Mouse (Mus musculus) liver, postnatal 0 days (tissue): ENCODE measurements at regions not wholly inside any gene's neighbourhood (a gene's known extent, or its start where the extent isn't known, plus 50 kb on each side); places are given as distances from the start of the nearest gene placed in this dataset.

ENCODE experiments used
- ATAC-seq: fragments of 200-750 bp; cut with Nextera tagmentation; 2 replicates; pipeline ENCODE4 v1.8.0; 2017; ENCODE audit warnings: mild to moderate bottlenecking, moderate library complexity
- DNase-seq: peaks from one replicate; pipeline ENCODE4 v3.0.0-alpha.2; 2016
- H3K27ac ChIP-seq: fragments of 300-500 bp; sonication (generic); 2 replicates; pipeline ENCODE4 v1.5.1; 2014; ENCODE audit warnings: antibody characterized with exemption, moderate library complexity, mild to moderate bottlenecking, low read depth
- H3K27me3 ChIP-seq: fragments of 300-500 bp; sonication (generic); 2 replicates; pipeline ENCODE4 v1.6.1; 2014; ENCODE audit warnings: low read length, control low read depth, mixed read lengths; ENCODE audit not compliant: insufficient read depth
- H3K36me3 ChIP-seq: fragments of 300-500 bp; sonication (generic); replicated peaks from 2 replicates; pipeline ENCODE4 v1.6.1; 2014; ENCODE audit warnings: mild to moderate bottlenecking, control low read depth, low read length, moderate library complexity, mixed read lengths; ENCODE audit not compliant: insufficient read depth
- H3K4me1 ChIP-seq: fragments of 300-500 bp; sonication (generic); 2 replicates; pipeline ENCODE4 v1.6.1; 2014; ENCODE audit warnings: antibody characterized with exemption, mild to moderate bottlenecking, control low read depth; ENCODE audit not compliant: insufficient read depth
- H3K4me2 ChIP-seq: fragments of 300-500 bp; sonication (generic); 2 replicates; pipeline ENCODE4 v1.6.1; 2014; ENCODE audit warnings: low read depth, mild to moderate bottlenecking, low read length, moderate library complexity, mixed read lengths
- H3K4me3 ChIP-seq: fragments of 300-500 bp; sonication (generic); 2 replicates; pipeline ENCODE4 v1.5.1; 2014; ENCODE audit warnings: low read depth, low read length
- H3K9ac ChIP-seq: fragments of 300-500 bp; sonication (generic); replicated peaks from 2 replicates; pipeline ENCODE4 v1.6.1; 2014; ENCODE audit warnings: mild to moderate bottlenecking, moderate library complexity
- H3K9me3 ChIP-seq: fragments of 300-500 bp; sonication (generic); 2 replicates; pipeline ENCODE4 v1.6.1; 2016; ENCODE audit warnings: mild to moderate bottlenecking, control low read depth, low read length, mixed read lengths
- CTCF ChIP-seq: sonication (generic); IDR thresholded peaks from 2 replicates; pipeline ENCODE4 v1.5.1; 2016; ENCODE audit warnings: antibody characterized with exemption, low read depth
- EP300 ChIP-seq: IDR thresholded peaks from 2 replicates; pipeline ENCODE4 v1.6.1; 2016; ENCODE audit warnings: antibody characterized with exemption, low read depth, mild to moderate bottlenecking
- WGBS: fragments of 180-500 bp; shearing (Covaris S2); extraction: QIAGEN DNeasy Blood & Tissue Kit; methylation state at CpG from one replicate; pipeline ENCODE4 v1.1.7; 2014; ENCODE audit not compliant: insufficient replicate concordance; 5-methylcytosine and 5-hydroxymethylcytosine counted together

DNA sequence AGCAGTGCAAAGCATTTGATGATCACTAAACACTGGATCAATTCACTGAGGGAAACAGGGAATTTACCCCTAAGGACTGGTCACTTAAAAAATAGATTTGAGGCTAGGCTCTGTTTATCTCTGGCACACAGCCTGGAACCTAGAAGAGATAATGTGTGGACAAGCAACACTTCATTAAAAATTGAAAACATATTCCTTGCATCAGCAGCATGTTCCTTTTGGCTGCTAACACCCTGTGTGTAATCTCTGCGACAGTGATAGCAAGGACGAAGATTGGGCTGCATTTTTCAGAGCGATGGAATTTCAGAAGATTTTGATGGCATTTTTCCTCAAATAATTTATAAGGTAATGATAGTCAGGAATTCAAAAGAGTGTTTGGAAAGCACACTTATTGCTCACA lies 310.9 kb downstream of the Nova1 start:
- H3K4me3 ChIP-seq, result no peak overlapping the region
- H3K9me3 ChIP-seq, result no peaks in the 10 kb centered on the region
- ATAC-seq (no peak), DNase-seq (no peak)
- TF ChIP-seq CTCF (no peak), EP300 (no peak)
- no peaks in the 10 kb centered on the region for H3K4me1 ChIP-seq
- WGBS, result 75% methylated on average over 3 of the region's 3 CpGs
- H3K4me2 ChIP-seq, result no peak overlapping the region
- no peak overlapping the region for H3K9ac ChIP-seq
- no peaks in the 10 kb centered on the region for H3K36me3 ChIP-seq
- no peak overlapping the region for H3K27ac ChIP-seq
- no peaks in the 10 kb centered on the region for H3K27me3 ChIP-seq

DNA sequence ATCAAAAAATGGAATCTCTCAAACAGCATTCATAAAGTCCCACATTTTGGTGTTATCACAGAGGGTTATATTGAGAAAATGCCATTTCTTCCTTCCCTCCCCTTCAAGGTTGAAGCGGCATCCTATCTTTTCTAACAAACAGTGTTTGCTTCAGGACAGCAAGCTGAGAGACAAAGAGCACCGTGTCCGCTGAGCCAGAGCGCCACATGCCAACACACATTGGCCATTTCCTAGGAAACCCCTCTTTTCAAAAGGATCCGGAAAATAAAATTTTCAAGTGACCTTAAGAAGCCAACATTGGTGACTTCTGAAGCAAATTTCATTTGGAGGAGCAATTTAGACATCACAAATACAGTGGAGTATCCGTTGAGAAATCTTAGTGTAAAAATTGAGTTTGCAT lies 326.3 kb downstream of the Nova1 start:
- no peaks in the 10 kb centered on the region for H3K36me3 ChIP-seq
- TF ChIP-seq CTCF (no peak), EP300 (no peak)
- no peak for ATAC-seq
- no peak for DNase-seq
- H3K9me3 ChIP-seq, result no peaks in the 10 kb centered on the region
- no peak overlapping the region for H3K4me2 ChIP-seq
- H3K4me3 ChIP-seq, result no peak overlapping the region
- H3K27me3 ChIP-seq, result no peaks in the 10 kb centered on the region
- no peaks in the 10 kb centered on the region for H3K4me1 ChIP-seq
- 83% methylated on average over 6 of the region's 6 CpGs for WGBS
- H3K9ac ChIP-seq, result no peak overlapping the region
- no peak overlapping the region for H3K27ac ChIP-seq

DNA sequence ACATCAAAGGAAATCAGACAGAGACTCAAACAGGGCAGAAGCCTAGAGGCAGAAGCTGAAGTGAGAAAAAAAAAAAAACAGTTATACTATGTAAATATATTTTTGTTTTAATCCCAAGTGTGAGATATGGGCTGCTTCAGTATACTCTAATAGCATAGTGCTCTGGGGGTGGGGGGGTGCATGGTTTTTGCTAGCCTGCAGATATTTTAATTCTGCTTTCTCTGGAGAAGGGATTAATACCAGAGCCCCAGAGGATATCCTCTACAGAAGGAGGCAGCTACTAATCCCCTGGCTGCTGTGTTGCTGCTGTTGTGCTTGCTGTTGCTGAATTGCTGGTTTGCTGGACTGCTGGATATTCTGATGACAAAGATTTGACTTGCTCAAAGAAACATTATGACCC lies 367.8 kb downstream of the Nova1 start:
- Histone ChIP-seq H3K9me3 (no peaks in the 10 kb centered on the region), H3K4me1 (no peaks in the 10 kb centered on the region), H3K4me3 (no peak overlapping the region), H3K4me2 (no peak overlapping the region), H3K36me3 (no peaks in the 10 kb centered on the region), H3K27me3 (no peaks in the 10 kb centered on the region), H3K9ac (no peak overlapping the region), H3K27ac (no peak overlapping the region)
- TF ChIP-seq CTCF, result no peak
- DNase-seq (no peak), ATAC-seq (no peak)

DNA sequence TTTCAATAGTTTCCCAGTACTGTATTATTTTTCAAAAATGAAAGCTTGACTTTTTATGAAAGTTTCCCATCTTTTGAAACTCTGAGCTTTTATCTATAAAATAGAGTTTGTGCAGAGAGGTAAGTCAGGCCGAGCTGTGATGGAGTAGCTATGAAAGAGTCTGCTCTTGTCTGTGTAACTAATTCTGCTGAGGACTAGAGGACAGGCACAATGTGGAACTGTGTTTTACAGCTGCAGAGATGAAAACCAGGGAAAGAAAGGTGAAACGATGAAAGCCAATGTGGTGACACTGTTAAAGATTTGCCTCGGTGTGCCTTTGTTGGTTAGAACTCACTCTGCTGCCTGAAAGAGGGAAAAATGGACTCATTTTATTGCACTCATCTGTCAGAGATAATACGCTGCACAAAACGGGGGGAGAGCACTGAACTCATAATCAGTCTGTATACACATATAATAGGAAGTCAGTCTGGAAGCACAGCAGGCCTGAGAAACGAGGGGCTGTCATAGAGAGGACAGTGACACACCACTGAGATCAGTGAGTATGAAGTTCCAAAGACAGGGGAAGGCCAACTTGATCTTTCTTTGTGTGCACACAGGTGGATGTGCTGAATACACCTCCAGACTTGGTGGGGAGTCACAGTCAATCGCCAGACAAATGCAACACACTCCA lies 373.9 kb downstream of the Nova1 start:
- H3K9me3 ChIP-seq, result no peaks in the 10 kb centered on the region
- H3K27me3 ChIP-seq, result no peaks in the 10 kb centered on the region
- ATAC-seq (no peak), DNase-seq (no peak)
- H3K4me3 ChIP-seq, result no peak overlapping the region
- H3K36me3 ChIP-seq, result no peaks in the 10 kb centered on the region
- no peak overlapping the region for H3K27ac ChIP-seq
- TF ChIP-seq CTCF (no peak), EP300 (no peak)
- no peaks in the 10 kb centered on the region for H3K4me1 ChIP-seq
- no peak overlapping the region for H3K4me2 ChIP-seq
- WGBS, result 64% methylated on average over 7 of the region's 7 CpGs
- H3K9ac ChIP-seq, result no peak overlapping the region

DNA sequence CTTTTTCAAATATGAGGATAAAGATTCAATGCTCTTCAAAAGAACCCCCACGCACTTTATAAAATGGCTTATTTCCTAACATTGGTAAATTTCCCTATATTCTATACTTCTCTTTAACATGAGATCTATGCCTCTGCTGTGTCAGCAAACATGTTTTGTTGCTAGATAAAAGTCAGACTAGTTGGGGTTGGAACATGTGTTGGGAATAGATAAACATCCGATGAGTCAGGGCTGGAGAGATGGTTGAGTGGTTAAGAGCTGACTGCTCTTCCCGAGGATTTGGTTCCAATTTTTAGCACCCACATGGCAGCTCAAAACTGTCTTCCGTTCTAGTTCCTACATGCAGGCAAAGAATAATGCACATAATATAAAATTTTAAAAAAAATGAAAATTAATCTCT lies 399.1 kb downstream of the Nova1 start:
- Histone ChIP-seq H3K9me3 (no peaks in the 10 kb centered on the region), H3K27me3 (no peaks in the 10 kb centered on the region), H3K4me2 (no peak overlapping the region), H3K36me3 (no peaks in the 10 kb centered on the region), H3K4me1 (no peaks in the 10 kb centered on the region), H3K4me3 (no peak overlapping the region), H3K27ac (no peak overlapping the region), H3K9ac (no peak overlapping the region)
- WGBS, result 72% methylated on average over 4 of the region's 4 CpGs
- DNase-seq (no peak), ATAC-seq (no peak)
- TF ChIP-seq CTCF, result no peak
- no peak for TF ChIP-seq EP300

- TF ChIP-seq EP300, result no peak
- Histone ChIP-seq H3K4me2 (no peak overlapping the region), H3K4me3 (no peak overlapping the region), H3K9me3 (no peaks in the 10 kb centered on the region), H3K4me1 (no peaks in the 10 kb centered on the region), H3K27ac (no peak overlapping the region), H3K27me3 (no peaks in the 10 kb centered on the region), H3K36me3 (no peaks in the 10 kb centered on the region), H3K9ac (no peak overlapping the region)
- WGBS, result 79% methylated on average over 4 of the region's 4 CpGs
- no peak for ATAC-seq
- DNase-seq, result no peak
Measured at GRCm38 (mm10) chr12:46418990-46419389, 399.7 kb downstream of the Nova1 start.

DNA sequence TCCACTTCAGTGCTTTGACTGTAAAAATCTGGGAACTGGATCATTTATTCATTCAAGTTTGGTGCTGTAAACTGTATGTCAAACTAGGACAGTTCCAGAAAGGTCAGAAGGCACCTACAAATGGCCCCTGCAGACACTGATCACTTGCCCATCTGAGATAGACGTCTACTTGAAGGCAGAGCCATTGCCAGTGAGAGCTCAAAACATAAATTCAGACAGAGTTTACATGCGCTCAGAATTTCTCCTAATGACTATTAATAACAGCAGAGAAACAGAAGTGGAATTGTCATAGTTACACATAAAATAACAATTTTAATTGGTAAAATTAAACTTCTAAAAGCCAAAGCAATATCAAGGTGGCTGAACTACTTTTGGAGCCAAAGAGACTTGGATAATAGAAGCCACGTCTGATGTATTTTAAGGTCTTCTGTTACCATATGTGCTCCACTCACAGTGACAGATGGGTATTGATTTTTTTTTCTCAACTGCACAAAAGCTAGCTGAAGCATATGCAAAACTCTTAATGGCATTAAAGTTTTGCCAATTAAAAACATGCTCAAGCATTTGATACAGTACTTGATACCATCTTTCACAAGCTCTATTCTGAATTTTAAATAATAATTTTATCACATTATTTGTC lies 401.8 kb downstream of the Nova1 start:
- Histone ChIP-seq H3K27ac (no peak overlapping the region), H3K27me3 (no peaks in the 10 kb centered on the region), H3K4me3 (no peak overlapping the region), H3K4me2 (no peak overlapping the region), H3K9me3 (no peaks in the 10 kb centered on the region), H3K9ac (no peak overlapping the region), H3K4me1 (no peaks in the 10 kb centered on the region), H3K36me3 (no peaks in the 10 kb centered on the region)
- no peak for TF ChIP-seq EP300
- no peak for TF ChIP-seq CTCF
- WGBS, result 68% methylated on average over 3 of the region's 3 CpGs
- DNase-seq, result no peak
- no peak for ATAC-seq
